Mouse (Mus musculus): ENCODE data around the gene Serpina6. TPM values are rescaled to one million over a fixed set of nuclear protein-coding genes. Genes with fewer than 3 reads are reported as not detected.

The Serpina6 gene
- polyA plus RNA-seq, 1 experiment from 2014 or later: 14.3 TPM

GRCm38 (mm10) chr12:103655123-103656044 lies 1.6 kb downstream of the Serpina6 start:
- ATAC-seq (ENCODE audit: insufficient number of reproducible peaks, low FRiP score): no peak
- H3K36me3 ChIP-seq: no peaks in the 10 kb centered on the region
- H3K9me3 ChIP-seq (replicated peaks): no peaks in the 10 kb centered on the region
- no peak overlapping the region for H3K27ac ChIP-seq (ENCODE audit: poor library complexity, severe bottlenecking)
- WGBS: 75% methylated on average over 7 of the region's 7 CpGs
- H3K4me1 ChIP-seq (replicated peaks): no peaks in the 10 kb centered on the region
- no peaks in the 10 kb centered on the region for H3K27me3 ChIP-seq (replicated peaks)
- H3K4me2 ChIP-seq: no peak overlapping the region
- no peak overlapping the region for H3K9ac ChIP-seq
- no peak overlapping the region for H3K4me3 ChIP-seq

GRCm38 (mm10) chr12:103653836-103654235 lies 3.2 kb downstream of the Serpina6 start:
- Histone ChIP-seq H3K27me3 (replicated peaks) (no peaks in the 10 kb centered on the region), H3K4me2 (no peak overlapping the region), H3K36me3 (no peaks in the 10 kb centered on the region), H3K9me3 (replicated peaks) (no peaks in the 10 kb centered on the region), H3K9ac (no peak overlapping the region), H3K27ac (ENCODE audit: poor library complexity, severe bottlenecking) (no peak overlapping the region), H3K4me1 (replicated peaks) (no peaks in the 10 kb centered on the region), H3K4me3 (no peak overlapping the region)
- no peak for ATAC-seq (ENCODE audit: insufficient number of reproducible peaks, low FRiP score)
- WGBS: 88% methylated on average over 2 of the region's 2 CpGs

GRCm38 (mm10) chr12:103646314-103646713 lies 10.7 kb downstream of the Serpina6 start:
- Histone ChIP-seq H3K36me3 (no peaks in the 10 kb centered on the region), H3K27ac (ENCODE audit: poor library complexity, severe bottlenecking) (no peak overlapping the region), H3K9ac (no peak overlapping the region), H3K4me2 (no peak overlapping the region), H3K4me1 (replicated peaks) (no peaks in the 10 kb centered on the region), H3K4me3 (no peak overlapping the region), H3K27me3 (replicated peaks) (no peaks in the 10 kb centered on the region), H3K9me3 (replicated peaks) (no peaks in the 10 kb centered on the region)
- ATAC-seq (ENCODE audit: insufficient number of reproducible peaks, low FRiP score): no peak
- WGBS: 68% methylated on average over 2 of the region's 2 CpGs

DNA sequence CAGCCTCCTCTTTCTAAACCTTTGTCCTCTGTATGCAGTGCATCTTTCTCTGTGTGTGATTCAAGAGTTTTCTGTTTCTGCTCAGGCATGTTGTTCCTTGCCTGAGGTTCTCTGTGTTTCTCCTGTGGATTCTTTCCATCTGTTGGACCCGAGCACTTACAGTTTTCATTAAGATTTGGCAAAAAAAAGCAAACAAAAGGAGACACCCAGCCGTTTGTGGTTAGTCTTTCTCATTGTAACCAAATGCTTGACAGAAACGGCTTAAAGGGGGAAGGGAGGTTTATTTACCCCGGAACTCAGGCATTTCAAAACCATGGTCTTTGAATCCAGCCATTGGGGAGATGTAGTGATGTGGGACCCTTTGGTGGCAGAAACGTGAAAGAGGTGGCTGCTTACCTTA lies 12.4 kb downstream of the Serpina6 start:
- peaks cover 3% of the 10 kb centered on the region; the same call in 1 of the 2 replicates for H3K9me3 ChIP-seq (replicated peaks)
- H3K4me1 ChIP-seq (replicated peaks): no peaks in the 10 kb centered on the region
- no peak overlapping the region for H3K4me3 ChIP-seq
- H3K27me3 ChIP-seq (replicated peaks): no peaks in the 10 kb centered on the region
- ATAC-seq (ENCODE audit: insufficient number of reproducible peaks, low FRiP score): no peak
- H3K36me3 ChIP-seq: no peaks in the 10 kb centered on the region
- H3K27ac ChIP-seq (ENCODE audit: poor library complexity, severe bottlenecking): no peak overlapping the region
- 28% methylated on average over 5 of the region's 5 CpGs for WGBS
- H3K4me2 ChIP-seq: no peak overlapping the region
- no peak overlapping the region for H3K9ac ChIP-seq

DNA sequence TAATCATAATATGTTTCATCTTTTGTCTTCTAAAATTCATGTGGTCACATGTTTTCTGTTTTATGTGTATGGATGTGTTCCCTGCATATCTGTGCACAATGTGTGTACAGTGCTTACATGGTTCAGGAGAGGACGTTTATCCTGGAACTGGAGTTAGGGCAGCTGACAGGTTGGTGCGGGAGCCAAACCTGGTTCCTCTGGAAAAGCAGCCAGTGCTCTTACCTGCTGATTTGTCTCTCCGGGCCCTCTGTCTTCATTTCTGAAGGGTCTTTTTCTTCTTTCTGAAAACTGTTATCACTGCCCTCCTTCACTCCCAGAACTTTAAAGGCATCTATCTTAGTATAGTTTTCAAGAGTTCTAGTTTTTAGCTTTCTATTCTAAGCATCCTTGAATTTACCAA lies 13.2 kb downstream of the Serpina6 start:
- no peak overlapping the region for H3K9ac ChIP-seq
- H3K4me2 ChIP-seq: no peak overlapping the region
- no peak overlapping the region for H3K4me3 ChIP-seq
- H3K27me3 ChIP-seq (replicated peaks): no peaks in the 10 kb centered on the region
- no peak overlapping the region for H3K27ac ChIP-seq (ENCODE audit: poor library complexity, severe bottlenecking)
- no peak for ATAC-seq (ENCODE audit: insufficient number of reproducible peaks, low FRiP score)
- H3K4me1 ChIP-seq (replicated peaks): no peaks in the 10 kb centered on the region
- peaks cover 3% of the 10 kb centered on the region; the same call in 1 of the 2 replicates for H3K9me3 ChIP-seq (replicated peaks)
- WGBS: 77% methylated on average over 3 of the region's 3 CpGs
- H3K36me3 ChIP-seq: no peaks in the 10 kb centered on the region

DNA sequence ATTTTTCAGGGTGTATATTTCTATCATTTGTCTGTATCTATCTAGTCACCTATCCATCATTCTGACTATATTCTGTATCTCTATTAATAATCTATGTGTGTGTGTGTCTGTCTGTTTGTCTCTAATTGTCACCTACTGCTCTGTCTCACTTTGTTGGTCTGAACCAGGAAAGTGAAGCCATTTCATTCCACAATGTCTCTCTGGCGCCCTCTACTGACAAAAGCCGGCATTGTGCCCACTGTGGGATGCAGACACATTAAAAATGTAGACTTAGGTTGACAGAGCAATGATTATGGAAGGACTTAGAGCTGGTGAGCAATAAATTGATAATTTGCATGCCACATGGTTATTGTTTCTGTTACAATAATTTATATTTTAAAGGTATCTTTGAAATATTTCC lies 13.7 kb downstream of the Serpina6 start:
- ATAC-seq (ENCODE audit: insufficient number of reproducible peaks, low FRiP score): no peak
- H3K4me3 ChIP-seq: no peak overlapping the region
- H3K9ac ChIP-seq: no peak overlapping the region
- peaks cover 3% of the 10 kb centered on the region; the same call in 1 of the 2 replicates for H3K9me3 ChIP-seq (replicated peaks)
- 0% methylated on average over 2 of the region's 2 CpGs for WGBS
- H3K27ac ChIP-seq (ENCODE audit: poor library complexity, severe bottlenecking): no peak overlapping the region
- no peaks in the 10 kb centered on the region for H3K36me3 ChIP-seq
- H3K4me2 ChIP-seq: no peak overlapping the region
- H3K4me1 ChIP-seq (replicated peaks): no peaks in the 10 kb centered on the region
- H3K27me3 ChIP-seq (replicated peaks): no peaks in the 10 kb centered on the region

GRCm38 (mm10) chr12:103635846-103636245 lies 21.2 kb downstream of the Serpina6 start:
- Histone ChIP-seq H3K9ac (no peak overlapping the region), H3K27ac (ENCODE audit: poor library complexity, severe bottlenecking) (no peak overlapping the region), H3K4me1 (replicated peaks) (no peaks in the 10 kb centered on the region), H3K27me3 (replicated peaks) (no peaks in the 10 kb centered on the region), H3K36me3 (no peaks in the 10 kb centered on the region), H3K4me2 (no peak overlapping the region), H3K4me3 (no peak overlapping the region), H3K9me3 (replicated peaks) (peaks cover 5% of the 10 kb centered on the region; the same call in 1 of the 2 replicates)
- ATAC-seq (ENCODE audit: insufficient number of reproducible peaks, low FRiP score): no peak
- WGBS: 78% methylated on average over 2 of the region's 2 CpGs

DNA sequence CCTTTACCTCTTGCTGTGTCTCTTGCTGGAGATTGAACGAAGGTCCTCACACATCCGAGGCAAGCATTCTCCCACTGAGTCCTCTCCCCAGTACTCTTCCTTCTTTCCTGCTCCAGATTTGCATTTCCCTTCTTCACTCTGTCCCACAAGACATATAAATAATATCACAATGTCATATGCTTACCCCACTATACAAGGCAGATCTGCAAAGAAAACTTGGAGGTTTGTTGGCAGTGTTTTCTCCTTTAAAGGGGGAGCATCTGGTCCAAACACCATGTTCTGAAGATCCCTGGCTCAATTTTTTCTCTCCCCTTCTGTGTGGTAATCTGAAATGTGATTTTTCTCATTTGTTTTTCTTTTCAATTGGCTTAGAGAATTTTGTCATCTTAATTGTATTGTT lies 22.6 kb downstream of the Serpina6 start:
- WGBS: 87% methylated on average over 2 of the region's 2 CpGs
- ATAC-seq (ENCODE audit: insufficient number of reproducible peaks, low FRiP score): no peak
- H3K9ac ChIP-seq: no peak overlapping the region

DNA sequence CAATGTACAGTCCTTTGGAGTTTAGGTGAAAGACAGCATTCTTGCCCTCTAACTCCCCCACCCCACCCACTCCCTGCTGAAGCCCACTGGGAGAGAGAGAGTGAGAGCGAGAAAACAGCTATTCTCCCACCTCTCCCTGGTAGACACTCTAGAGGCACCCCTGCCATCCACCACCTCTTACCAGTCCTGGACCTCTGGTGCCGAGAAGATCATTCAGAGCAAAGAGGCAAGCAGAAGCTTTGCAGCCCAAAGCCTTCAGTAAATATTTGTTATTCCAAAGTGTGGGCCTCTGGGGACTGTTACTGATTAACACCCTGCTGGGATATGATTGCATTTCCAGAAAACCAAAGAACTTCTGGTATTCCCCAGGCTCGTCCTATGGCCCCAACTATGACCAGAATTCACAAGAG lies 25.8 kb downstream of the Serpina6 start, which contains the start of gene Serpina10:
Gene Serpina10 (minus strand): TSS at position 242 of the 410 bp plus-strand sequence.
- Histone ChIP-seq H3K27ac (ENCODE audit: poor library complexity, severe bottlenecking) (no peak within 1 kb of the TSS), H3K4me1 (replicated peaks) (no peaks in the 10 kb centered on the region), H3K4me3 (no peak within 1 kb of the TSS), H3K4me2 (no peak within 1 kb of the TSS), H3K36me3 (no peaks in the 10 kb centered on the region), H3K9me3 (replicated peaks) (0 out of 2 replicates have a peak, but pooled peaks cover 2% of the 10 kb centered on the region), H3K27me3 (replicated peaks) (no peaks in the 10 kb centered on the region), H3K9ac (no peak within 1 kb of the TSS)
- ATAC-seq (ENCODE audit: insufficient number of reproducible peaks, low FRiP score): no peak
- WGBS: 57% methylated on average over 3 of the region's 3 CpGs

More for the DNA sequence above, 22.6 kb downstream of the Serpina6 start:
- H3K36me3 ChIP-seq: no peaks in the 10 kb centered on the region
- H3K4me2 ChIP-seq: no peak overlapping the region
- no peaks in the 10 kb centered on the region for H3K4me1 ChIP-seq (replicated peaks)
- H3K27ac ChIP-seq (ENCODE audit: poor library complexity, severe bottlenecking): no peak overlapping the region
- H3K9me3 ChIP-seq (replicated peaks): 0 out of 2 replicates have a peak, but pooled peaks cover 2% of the 10 kb centered on the region
- H3K4me3 ChIP-seq: no peak overlapping the region
- no peaks in the 10 kb centered on the region for H3K27me3 ChIP-seq (replicated peaks)

DNA sequence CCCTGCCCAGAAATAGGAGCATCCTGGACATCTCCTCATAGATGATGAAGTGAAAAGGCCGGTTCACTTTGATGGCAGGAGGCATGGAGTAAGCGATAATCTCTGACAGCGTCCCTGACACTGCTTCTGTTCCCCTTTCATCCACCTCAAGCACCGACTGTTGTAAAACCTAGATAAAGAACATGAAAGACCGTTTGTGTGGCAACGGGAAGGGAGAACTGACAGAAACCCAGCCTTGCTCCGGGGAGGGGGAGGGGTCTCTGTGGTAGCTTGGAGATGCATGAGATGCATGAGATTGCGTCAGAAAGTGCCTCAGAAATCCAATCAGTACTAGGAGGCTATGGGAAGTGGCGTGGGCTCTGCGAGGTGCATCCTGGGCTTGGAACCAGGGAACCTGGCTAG lies 40.2 kb downstream of the Serpina6 start:
- Histone ChIP-seq H3K4me2 (no peak overlapping the region), H3K27ac (ENCODE audit: poor library complexity, severe bottlenecking) (no peak overlapping the region), H3K36me3 (no peaks in the 10 kb centered on the region), H3K27me3 (replicated peaks) (no peaks in the 10 kb centered on the region), H3K9me3 (replicated peaks) (no peaks in the 10 kb centered on the region), H3K4me1 (replicated peaks) (no peaks in the 10 kb centered on the region; the same call in 1 of the 2 replicates), H3K4me3 (no peak overlapping the region), H3K9ac (no peak overlapping the region)
- ATAC-seq (ENCODE audit: insufficient number of reproducible peaks, low FRiP score): no peak
- 34% methylated on average over 10 of the region's 10 CpGs for WGBS

GRCm38 (mm10) chr12:103615734-103616133 lies 41.3 kb downstream of the Serpina6 start:
- ATAC-seq (ENCODE audit: insufficient number of reproducible peaks, low FRiP score): no peak
- Histone ChIP-seq H3K4me3 (no peak overlapping the region), H3K9ac (no peak overlapping the region), H3K4me2 (no peak overlapping the region), H3K4me1 (replicated peaks) (no peaks in the 10 kb centered on the region; the same call in 1 of the 2 replicates), H3K36me3 (no peaks in the 10 kb centered on the region), H3K9me3 (replicated peaks) (no peaks in the 10 kb centered on the region), H3K27ac (ENCODE audit: poor library complexity, severe bottlenecking) (no peak overlapping the region), H3K27me3 (replicated peaks) (no peaks in the 10 kb centered on the region)
- WGBS: 73% methylated on average over 4 of the region's 4 CpGs
